Mouse (Mus musculus) hindbrain, embryonic 10.5 days (tissue): Measurements from ENCODE around the gene Nek7. TPM values are rescaled to one million over a fixed set of nuclear protein-coding genes. Genes with fewer than 3 reads are reported as not detected.

Experiments used
- DNase-seq: peaks from one replicate; pipeline ENCODE4 v3.0.0-alpha.2; 2017; ENCODE audit warnings: low spot score
- H3K27ac ChIP-seq: fragments of 300-500 bp; sonication (generic); 2 replicates; pipeline ENCODE4 v1.5.1; 2016; ENCODE audit warnings: mild to moderate bottlenecking, moderate library complexity
- H3K27me3 ChIP-seq: fragments of 300-500 bp; sonication (generic); 2 replicates; pipeline ENCODE4 v1.6.1; 2016; ENCODE audit warnings: mild to moderate bottlenecking; ENCODE audit not compliant: poor library complexity, insufficient read depth, severe bottlenecking
- H3K36me3 ChIP-seq: fragments of 300-500 bp; sonication (generic); 2 replicates; pipeline ENCODE4 v1.6.1; 2016; ENCODE audit warnings: mild to moderate bottlenecking, moderate library complexity
- H3K4me1 ChIP-seq: fragments of 300-500 bp; sonication (generic); replicated peaks from 2 replicates; pipeline ENCODE4 v1.6.1; 2016; ENCODE audit warnings: mild to moderate bottlenecking
- H3K4me3 ChIP-seq: fragments of 300-500 bp; sonication (generic); 2 replicates; pipeline ENCODE4 v1.5.1; 2016; ENCODE audit warnings: mild to moderate bottlenecking, moderate library complexity
- H3K9me3 ChIP-seq: fragments of 300-500 bp; sonication (generic); 2 replicates; pipeline ENCODE4 v1.6.1; 2016; ENCODE audit warnings: mild to moderate bottlenecking, moderate library complexity
- WGBS: fragments of 180-500 bp; shearing (Covaris S2); methylation state at CpG from one replicate; pipeline ENCODE4 v1.1.7; 2016; 5-methylcytosine and 5-hydroxymethylcytosine counted together
- polyA plus RNA-seq: library from polyadenylated mRNA; unstranded; fragments of >200 nt; fragmentation: Nextera tagmentation; extraction: Ambion mirVana; gene quantifications from 2 replicates; pipeline ENCODE4 v1.2.1, GENCODE M21; 2016

Gene Nek7
- polyA plus RNA-seq, 1 experiment from 2014 or later = 16.9 TPM

DNA sequence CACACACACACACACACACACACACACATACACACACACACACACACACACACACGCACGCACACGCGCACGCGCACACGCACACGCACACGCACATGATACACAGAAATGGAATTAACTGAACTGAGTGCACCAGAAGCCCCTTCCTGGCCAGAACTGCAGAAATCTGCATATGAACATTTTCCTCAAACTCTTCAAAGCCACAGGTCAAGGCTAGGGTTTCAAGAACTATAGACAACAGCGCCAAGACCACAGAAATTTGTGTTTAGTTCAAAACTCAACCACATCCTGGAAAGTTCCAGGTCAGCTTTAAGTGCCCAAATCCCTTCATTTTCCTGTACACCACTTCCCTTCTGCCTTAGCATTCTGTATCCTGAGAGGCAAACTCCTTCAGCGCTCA lies 21.9 kb downstream of the Nek7 start:
- Histone ChIP-seq H3K9me3 (no peaks in the 10 kb centered on the region), H3K27me3 (no peaks in the 10 kb centered on the region), H3K27ac (no peak overlapping the region), H3K4me3 (no peak overlapping the region), H3K4me1 (peaks cover 4% of the 10 kb centered on the region; the same call in 1 of the 2 replicates), H3K36me3 (0 out of 2 replicates have a peak, but pooled peaks cover under 1% of the 10 kb centered on the region)
- DNase-seq = no peak
- 94% methylated on average over 11 of the region's 11 CpGs for WGBS

GRCm38 (mm10) chr1:138596127-138596706 lies 23.7 kb downstream of the Nek7 start:
- 78% methylated on average over 4 of the region's 4 CpGs for WGBS
- H3K27ac ChIP-seq = no peak overlapping the region
- no peak for DNase-seq
- H3K4me1 ChIP-seq = peaks cover 4% of the 10 kb centered on the region; the same call in 1 of the 2 replicates
- no peaks in the 10 kb centered on the region for H3K9me3 ChIP-seq
- no peak overlapping the region for H3K4me3 ChIP-seq
- no peaks in the 10 kb centered on the region for H3K27me3 ChIP-seq
- peaks cover 8% of the 10 kb centered on the region; the same call in 1 of the 2 replicates for H3K36me3 ChIP-seq

DNA sequence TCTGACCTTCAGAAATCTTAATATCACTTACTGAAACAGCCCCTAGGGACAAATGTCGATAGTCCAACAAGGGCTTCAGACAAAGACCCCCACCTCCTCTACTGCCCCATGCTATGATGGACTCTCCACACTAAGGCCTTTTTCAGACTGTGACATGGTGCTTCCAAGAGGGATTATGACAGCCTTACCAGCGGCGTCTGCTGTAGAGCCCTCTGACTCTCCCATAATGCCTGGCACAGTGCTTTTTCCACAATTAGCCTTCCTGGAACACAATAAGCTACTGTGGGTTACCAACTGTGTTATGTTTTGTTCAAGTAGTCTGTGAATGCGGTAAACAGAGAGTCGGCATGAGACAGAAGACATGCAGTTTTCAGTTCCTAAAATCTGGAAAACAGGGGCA lies 25.0 kb downstream of the Nek7 start:
- Histone ChIP-seq H3K27me3 (no peaks in the 10 kb centered on the region), H3K27ac (no peak overlapping the region), H3K36me3 (peaks cover 8% of the 10 kb centered on the region; the same call in 1 of the 2 replicates), H3K9me3 (no peaks in the 10 kb centered on the region), H3K4me1 (peaks cover 4% of the 10 kb centered on the region; the same call in 1 of the 2 replicates), H3K4me3 (no peak overlapping the region)
- no peak for DNase-seq
- 84% methylated on average over 5 of the region's 5 CpGs for WGBS

DNA sequence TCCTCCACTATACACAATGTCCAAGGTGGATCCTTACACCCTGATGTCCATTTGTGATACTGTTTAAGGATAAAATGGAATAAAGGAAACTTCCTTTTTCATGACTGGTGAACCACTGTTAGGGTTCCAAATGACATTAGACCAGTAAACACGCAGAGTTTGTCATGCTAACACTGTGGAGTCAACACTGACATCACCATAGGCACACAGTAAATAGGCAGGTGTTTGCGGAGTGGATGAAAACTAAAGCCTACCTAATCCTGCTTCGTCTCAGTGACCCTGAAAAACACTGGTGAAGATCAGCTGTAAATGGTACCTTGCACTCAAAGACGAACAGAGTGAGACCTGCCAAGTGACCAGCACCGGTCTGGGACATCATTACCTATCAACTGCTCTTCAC lies 26.0 kb downstream of the Nek7 start:
- WGBS = 96% methylated on average over 5 of the region's 5 CpGs
- DNase-seq = no peak
- no peaks in the 10 kb centered on the region for H3K4me1 ChIP-seq
- no peak overlapping the region for H3K4me3 ChIP-seq
- no peaks in the 10 kb centered on the region for H3K27me3 ChIP-seq
- H3K36me3 ChIP-seq = peaks cover 8% of the 10 kb centered on the region; the same call in 1 of the 2 replicates
- no peaks in the 10 kb centered on the region for H3K9me3 ChIP-seq
- H3K27ac ChIP-seq = no peak overlapping the region

GRCm38 (mm10) chr1:138592466-138592865 lies 27.5 kb downstream of the Nek7 start:
- no peak overlapping the region for H3K4me3 ChIP-seq
- no peaks in the 10 kb centered on the region for H3K27me3 ChIP-seq
- no peak for DNase-seq
- 91% methylated on average over 4 of the region's 4 CpGs for WGBS
- peaks cover 11% of the 10 kb centered on the region; the same call in 1 of the 2 replicates for H3K4me1 ChIP-seq
- H3K9me3 ChIP-seq = no peaks in the 10 kb centered on the region
- H3K27ac ChIP-seq = no peak overlapping the region
- peaks cover 8% of the 10 kb centered on the region; the same call in 1 of the 2 replicates for H3K36me3 ChIP-seq

GRCm38 (mm10) chr1:138590451-138591022 lies 29.4 kb downstream of the Nek7 start:
- Histone ChIP-seq H3K27ac (no peak overlapping the region), H3K9me3 (no peaks in the 10 kb centered on the region), H3K27me3 (no peaks in the 10 kb centered on the region), H3K36me3 (peaks cover 8% of the 10 kb centered on the region; the same call in 1 of the 2 replicates), H3K4me3 (no peak overlapping the region), H3K4me1 (peaks cover 11% of the 10 kb centered on the region; the same call in 1 of the 2 replicates)
- WGBS = 92% methylated on average over 8 of the region's 8 CpGs
- no peak for DNase-seq

GRCm38 (mm10) chr1:138589126-138589525 lies 30.8 kb downstream of the Nek7 start:
- 79% methylated on average over 3 of the region's 3 CpGs for WGBS
- no peaks in the 10 kb centered on the region for H3K27me3 ChIP-seq
- H3K27ac ChIP-seq = no peak overlapping the region

GRCm38 (mm10) chr1:138587812-138588211 lies 32.1 kb downstream of the Nek7 start:
- H3K4me3 ChIP-seq = no peak overlapping the region
- WGBS = 60% methylated on average over 3 of the region's 3 CpGs
- no peaks in the 10 kb centered on the region for H3K9me3 ChIP-seq
- no peak for DNase-seq
- H3K4me1 ChIP-seq = peaks cover 11% of the 10 kb centered on the region; the same call in 1 of the 2 replicates
- no peaks in the 10 kb centered on the region for H3K27me3 ChIP-seq
- no peak overlapping the region for H3K27ac ChIP-seq
- H3K36me3 ChIP-seq = peaks cover 5% of the 10 kb centered on the region; the same call in 1 of the 2 replicates

More at GRCm38 (mm10) chr1:138589126-138589525, 30.8 kb downstream of the Nek7 start:
- no peaks in the 10 kb centered on the region for H3K9me3 ChIP-seq
- H3K4me1 ChIP-seq = peaks cover 11% of the 10 kb centered on the region; the same call in 1 of the 2 replicates
- peaks cover 8% of the 10 kb centered on the region; the same call in 1 of the 2 replicates for H3K36me3 ChIP-seq
- no peak for DNase-seq
- no peak overlapping the region for H3K4me3 ChIP-seq

DNA sequence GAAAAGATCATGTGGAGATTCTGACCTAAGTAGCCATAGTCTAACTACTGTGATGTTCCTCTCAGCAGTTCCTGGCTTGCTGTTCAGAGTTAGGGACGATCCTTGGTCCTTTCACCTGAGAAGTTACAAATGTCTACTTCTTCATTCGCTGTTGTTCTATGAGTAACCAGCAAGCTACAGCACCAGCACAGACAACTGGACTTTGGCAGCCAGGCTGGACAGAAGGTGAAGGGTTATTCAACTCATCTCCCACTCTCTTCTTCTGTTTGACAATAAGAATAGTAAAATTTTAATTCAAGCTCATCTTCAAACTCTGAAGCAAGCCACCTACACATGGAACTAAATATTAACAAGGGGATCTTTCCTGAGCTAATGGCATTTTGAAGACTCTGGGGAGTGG lies 33.0 kb downstream of the Nek7 start:
- 97% methylated on average over 2 of the region's 2 CpGs for WGBS
- Histone ChIP-seq H3K36me3 (no peaks in the 10 kb centered on the region), H3K27me3 (no peaks in the 10 kb centered on the region), H3K9me3 (no peaks in the 10 kb centered on the region), H3K4me1 (peaks cover 11% of the 10 kb centered on the region; the same call in 1 of the 2 replicates), H3K4me3 (no peak overlapping the region), H3K27ac (no peak overlapping the region)
- no peak for DNase-seq

- Histone ChIP-seq H3K9me3 (no peaks in the 10 kb centered on the region), H3K4me1 (peaks cover 23% of the 10 kb centered on the region), H3K27me3 (no peaks in the 10 kb centered on the region), H3K36me3 (no peaks in the 10 kb centered on the region), H3K4me3 (no peak overlapping the region), H3K27ac (no peak overlapping the region)
- no peak for DNase-seq
- WGBS = 96% methylated on average over 2 of the region's 2 CpGs
Measured at GRCm38 (mm10) chr1:138584423-138585013, 35.4 kb downstream of the Nek7 start.

DNA sequence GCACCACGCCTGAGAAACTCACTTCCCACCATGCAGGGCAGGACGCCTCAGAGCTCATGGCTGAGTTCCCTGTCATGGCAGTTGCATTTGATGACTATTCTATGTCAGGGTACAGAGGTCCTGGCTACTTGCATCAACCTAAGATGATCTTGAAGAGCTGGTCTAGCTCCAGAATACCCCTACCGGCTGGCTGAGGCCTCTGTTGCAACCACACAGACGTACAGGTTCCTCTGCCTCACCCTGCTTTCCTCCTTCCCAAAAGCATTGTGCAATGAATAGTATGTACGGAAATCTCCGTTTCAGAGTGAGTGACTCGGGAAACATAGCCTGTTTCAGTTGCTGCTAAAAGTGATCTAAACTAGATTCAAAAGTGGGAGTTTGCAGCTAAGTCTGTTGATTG lies 37.7 kb downstream of the Nek7 start:
- WGBS = 89% methylated on average over 7 of the region's 7 CpGs
- Histone ChIP-seq H3K4me3 (no peak overlapping the region), H3K36me3 (no peaks in the 10 kb centered on the region)

GRCm38 (mm10) chr1:138579822-138580492 lies 40.0 kb downstream of the Nek7 start:
- no peaks in the 10 kb centered on the region for H3K27me3 ChIP-seq
- peaks cover 18% of the 10 kb centered on the region for H3K4me1 ChIP-seq
- no peaks in the 10 kb centered on the region for H3K36me3 ChIP-seq
- WGBS = 71% methylated on average over 11 of the region's 11 CpGs
- no peaks in the 10 kb centered on the region for H3K9me3 ChIP-seq
- no peak overlapping the region for H3K4me3 ChIP-seq
- H3K27ac ChIP-seq = no peak overlapping the region
- no peak for DNase-seq

More for the DNA sequence above, 37.7 kb downstream of the Nek7 start:
- Histone ChIP-seq H3K27ac (no peak overlapping the region), H3K9me3 (no peaks in the 10 kb centered on the region), H3K4me1 (peaks cover 14% of the 10 kb centered on the region), H3K27me3 (no peaks in the 10 kb centered on the region)
- DNase-seq = no peak
